19 mouse cellular contexts compared by ENCODE assay signal in genomic region chr2:37715364-37715763, GRCm38 (mm10). TPM values are rescaled to one million over a fixed set of nuclear protein-coding genes. Genes with fewer than 3 reads are reported as not detected.
DNase-seq lines count a peak whose midpoint lies in the region; ATAC-seq and TF ChIP-seq lines count a peak whose summit lies in the region.
"Had no signal": no experiment of that assay in that cellular context is flagged by ENCODE, and none has a peak within 500 bp of the region (broad histone marks: within the 10 kb centered on the region; RNA-seq: fewer than 3 reads in every experiment).

No protein-coding gene starts in this region.

- TF ChIP-seq CTCF in cerebellum, adult 2 months (IDR thresholded peaks at IDR 0.05; ENCODE audit: borderline replicate concordance, insufficient read depth, low read depth, low read length): no peak

- H3K9me3 ChIP-seq in intestine, embryonic 16.5 days (ENCODE audit: control insufficient read depth, low read length): no peaks in the 10 kb centered on the region
- H3K9me3 ChIP-seq in forebrain, embryonic 11.5 days (ENCODE audit: control insufficient read depth, low read length): no peaks in the 10 kb centered on the region
- H3K9me3 ChIP-seq: embryonic facial prominence, embryonic 12.5 days; forebrain, embryonic 13.5 days; heart, embryonic 12.5 days; hindbrain, embryonic 12.5 days had no signal

- H3K27ac ChIP-seq in intestine, embryonic 16.5 days (ENCODE audit: low read length): no peak overlapping the region
- H3K27ac ChIP-seq in forebrain, embryonic 11.5 days (ENCODE audit: low read depth, low read length): no peak overlapping the region
- H3K27ac ChIP-seq in cerebellum, adult 2 months (ENCODE audit: insufficient read depth, low read length): no peak overlapping the region
- H3K27ac ChIP-seq: embryonic facial prominence, embryonic 12.5 days; forebrain, embryonic 13.5 days; hindbrain, embryonic 12.5 days; hindbrain, postnatal 0 days had no signal

- no peak overlapping the region for H3K4me2 ChIP-seq in intestine, embryonic 16.5 days (ENCODE audit: low read depth, low read length)
- H3K4me2 ChIP-seq in forebrain, embryonic 11.5 days (ENCODE audit: low read depth, low read length, severe bottlenecking): no peak overlapping the region
- H3K4me2 ChIP-seq: embryonic facial prominence, embryonic 12.5 days; forebrain, embryonic 13.5 days; heart, embryonic 12.5 days; hindbrain, embryonic 12.5 days had no signal

- no peak overlapping the region for H3K9ac ChIP-seq in intestine, embryonic 16.5 days (ENCODE audit: low read depth, low read length)
- H3K9ac ChIP-seq in forebrain, embryonic 11.5 days (ENCODE audit: low read length): no peak overlapping the region
- H3K9ac ChIP-seq: embryonic facial prominence, embryonic 12.5 days; forebrain, embryonic 13.5 days; forebrain, postnatal 0 days; heart, embryonic 12.5 days; hindbrain, embryonic 12.5 days had no signal

- WGBS in intestine, embryonic 16.5 days: 46% methylated on average over 3 of the region's 3 CpGs
- 76% methylated on average over 3 of the region's 3 CpGs for WGBS in forebrain, embryonic 11.5 days
- 65% methylated on average over 3 of the region's 3 CpGs for WGBS in cerebellum, adult 2 months

- 0 out of 2 replicates have a peak, but pooled peaks have one; percentile 29 for ATAC-seq in common myeloid progenitor, adult 5-6 weeks (replicated peaks; ENCODE audit: low read depth, poor library complexity, severe bottlenecking)
- peak; percentile 64 for ATAC-seq in intestine, embryonic 16.5 days
- ATAC-seq in monocyte, adult 5-6 weeks (replicated peaks; ENCODE audit: insufficient number of reproducible peaks, low FRiP score, low TSS enrichment, poor library complexity, severe bottlenecking): 0 out of 2 replicates have a peak, but pooled peaks have one; percentile 38
- no peak for ATAC-seq in forebrain, embryonic 11.5 days (replicated peaks; ENCODE audit: low FRiP score)
- ATAC-seq: forebrain, embryonic 13.5 days; forebrain, postnatal 0 days; hindbrain, postnatal 0 days had no signal

- peak; percentile 31 to 34 for DNase-seq in B cell, adult 2 months
- no peak for DNase-seq in layer of hippocampus, postnatal 36 days
- DNase-seq in cerebellum, adult 11 months: no peak
- no peak for DNase-seq in forebrain, embryonic 11.5 days (ENCODE audit: low spot score)
- no peak for DNase-seq in cerebellum, adult 2 months
- DNase-seq: adrenal gland, postnatal 10 days; cerebellum, adult 8-10 months; cerebellum, postnatal 14 days; forebrain, postnatal 0 days; gastrocnemius, postnatal 14 days; heart, postnatal 36 days had no signal

- no peak for TF ChIP-seq POLR2A in cerebellum, adult 2 months (IDR thresholded peaks at IDR 0.05; ENCODE audit: borderline replicate concordance, insufficient read depth, low read length)

- no peaks in the 10 kb centered on the region for H3K36me3 ChIP-seq in intestine, embryonic 16.5 days (ENCODE audit: control insufficient read depth, insufficient read depth, low read length)
- H3K36me3 ChIP-seq in forebrain, embryonic 11.5 days (ENCODE audit: control insufficient read depth, insufficient read depth, low read length): no peaks in the 10 kb centered on the region
- H3K36me3 ChIP-seq: embryonic facial prominence, embryonic 12.5 days; heart, embryonic 12.5 days; hindbrain, embryonic 12.5 days had no signal

- H3K4me1 ChIP-seq in intestine, embryonic 16.5 days (ENCODE audit: control insufficient read depth, insufficient read depth, low read length): peaks cover 9% of the 10 kb centered on the region; the same call in 1 of the 2 replicates
- H3K4me1 ChIP-seq in forebrain, embryonic 11.5 days (replicated peaks; ENCODE audit: control insufficient read depth, insufficient read depth, low read length): no peaks in the 10 kb centered on the region
- H3K4me1 ChIP-seq in cerebellum, adult 2 months (ENCODE audit: control insufficient read depth, insufficient read depth, low read length): no peaks in the 10 kb centered on the region
- H3K4me1 ChIP-seq: embryonic facial prominence, embryonic 12.5 days; forebrain, embryonic 13.5 days; hindbrain, embryonic 12.5 days had no signal

- H3K27me3 ChIP-seq in intestine, embryonic 16.5 days (replicated peaks; ENCODE audit: control insufficient read depth, insufficient read depth, low read length): no peaks in the 10 kb centered on the region
- H3K27me3 ChIP-seq in forebrain, embryonic 11.5 days (ENCODE audit: control insufficient read depth, insufficient read depth, low read length): no peaks in the 10 kb centered on the region
- no peaks in the 10 kb centered on the region for H3K27me3 ChIP-seq in cerebellum, adult 2 months (ENCODE audit: control insufficient read depth, insufficient read depth, low read length)
- H3K27me3 ChIP-seq: forebrain, embryonic 13.5 days; heart, embryonic 12.5 days; hindbrain, embryonic 12.5 days had no signal

- no peak overlapping the region for H3K4me3 ChIP-seq in intestine, embryonic 16.5 days (ENCODE audit: low read length)
- H3K4me3 ChIP-seq in forebrain, embryonic 11.5 days (ENCODE audit: low read depth, low read length): no peak overlapping the region
- no peak overlapping the region for H3K4me3 ChIP-seq in cerebellum, adult 2 months (replicated peaks; ENCODE audit: insufficient read depth, low read depth, low read length)
- H3K4me3 ChIP-seq: embryonic facial prominence, embryonic 12.5 days; forebrain, embryonic 13.5 days; heart, embryonic 12.5 days; hindbrain, embryonic 12.5 days had no signal

RNA-seq across cellular contexts. Expression of gene Strbp, which starts 11.7 kb away (rescaled TPM):
- total RNA-seq in common myeloid progenitor, adult 5-6 weeks (2017): 77.1 and 78.9 TPM in 2 replicates
- 27.5 and 28.3 TPM in 2 replicates for polyA plus RNA-seq in intestine, embryonic 16.5 days (2015; fragmentation: Nextera tagmentation; extraction: Ambion mirVana)
- total RNA-seq in monocyte, adult 5-6 weeks (2017): 12.8 to 35.4 TPM (median 29.1 TPM) in 3 replicates
- total RNA-seq in layer of hippocampus, postnatal 36 days (2021): 100 to 1,000 TPM; 180 to 181 TPM
- 102 and 103 TPM in 2 replicates for polyA plus RNA-seq in forebrain, embryonic 11.5 days (2014; fragmentation: Nextera tagmentation; extraction: Ambion mirVana)
- polyA plus RNA-seq in cerebellum, adult 2 months (2012; rRNA removed): 49.5 and 50.6 TPM in 2 replicates

Comparison
In these comparisons a context has a peak if more than half of its experiments do, and no peak if none do; other contexts are left out.
1. DNase-seq: peak in B cell, adult 2 months (2 of 2); none in layer of hippocampus, postnatal 36 days (0 of 2), cerebellum, adult 11 months (single experiment), forebrain, embryonic 11.5 days (single experiment) and cerebellum, adult 2 months (0 of 2).